24 mouse cellular contexts compared by ENCODE assay signal in genomic region chr10:70166427-70166826, GRCm38 (mm10). TPM values are rescaled to one million over a fixed set of nuclear protein-coding genes. Genes with fewer than 3 reads are reported as not detected.
DNase-seq lines count a peak whose midpoint lies in the region; ATAC-seq and TF ChIP-seq lines count a peak whose summit lies in the region.
"Had no signal": no experiment of that assay in that cellular context is flagged by ENCODE, and none has a peak within 500 bp of the region (broad histone marks: within the 10 kb centered on the region; RNA-seq: fewer than 3 reads in every experiment).

No protein-coding gene starts in this region.

- no peak for DNase-seq in gastrocnemius, adult 2 months
- no peak for DNase-seq in gastrocnemius, adult 8-10 months (ENCODE audit: low spot score in 2 of 2)
- no peak for DNase-seq in heart, postnatal 14 days
- DNase-seq in lung, adult 2 months: no peak
- DNase-seq in lung, postnatal 25 days (ENCODE audit: low spot score): peak; percentile 24
- no peak for DNase-seq in lung, postnatal 4 days
- DNase-seq: adrenal gland, adult 8-10 months; adrenal gland, postnatal 25 days; B cell, adult 2 months; embryo, embryonic 11 days had no signal

- peaks cover 57% of the 10 kb centered on the region for H3K4me1 ChIP-seq in heart, embryonic 16.5 days (ENCODE audit: control insufficient read depth, insufficient read depth, low read length)
- H3K4me1 ChIP-seq in lung, embryonic 16.5 days (replicated peaks; ENCODE audit: control insufficient read depth, insufficient read depth, low read length): peaks cover 4% of the 10 kb centered on the region; the same call in 1 of the 2 replicates
- H3K4me1 ChIP-seq in lung, adult 2 months (ENCODE audit: control insufficient read depth, insufficient read depth, low read length): 0 out of 2 replicates have a peak, but pooled peaks cover 5% of the 10 kb centered on the region

- ATAC-seq in heart, embryonic 16.5 days (replicated peaks; ENCODE audit: extremely low read depth, insufficient read depth, low FRiP score): 0 out of 2 replicates have a peak, but pooled peaks have one; percentile 19
- peak; percentile 48; the same call in 1 of the 2 replicates for ATAC-seq in lung, embryonic 16.5 days (ENCODE audit: low read depth)
- ATAC-seq: activated CD4-positive, CD25-positive, alpha-beta regulatory T cell, adult 4 months; CD4-positive, CD25-positive, alpha-beta regulatory T cell, adult 4 months; forebrain, embryonic 14.5 days; Patski had no signal

- peak overlapping the region; percentile 72 for H3K27ac ChIP-seq in gastrocnemius, adult 2 months
- H3K27ac ChIP-seq in heart, embryonic 16.5 days (ENCODE audit: low read length): peak overlapping the region; percentile 2; the same call in 1 of the 2 replicates
- no peak overlapping the region for H3K27ac ChIP-seq in lung, embryonic 16.5 days (ENCODE audit: low read length)
- H3K27ac ChIP-seq: embryonic facial prominence, embryonic 13.5 days; embryonic facial prominence, embryonic 15.5 days; forebrain, embryonic 10.5 days; forebrain, embryonic 12.5 days had no signal

- H3K4me2 ChIP-seq in heart, embryonic 16.5 days (ENCODE audit: low read depth, low read length): no peak overlapping the region
- H3K4me2 ChIP-seq in lung, embryonic 16.5 days (ENCODE audit: low read depth, low read length): no peak overlapping the region
- H3K4me2 ChIP-seq: embryonic facial prominence, embryonic 13.5 days; embryonic facial prominence, embryonic 15.5 days; forebrain, embryonic 12.5 days had no signal

- TF ChIP-seq CTCF in gastrocnemius, adult 2 months (IDR thresholded peaks at IDR 0.05): no peak
- TF ChIP-seq CTCF in lung, adult 2 months (IDR thresholded peaks at IDR 0.05; ENCODE audit: insufficient read depth, low read length): no peak

- intact Hi-C loops in gastrocnemius, adult 2 months (cut with DNase I): loop anchor here (2.0 kb wide), 1 partner anchor 68 kb away; no protein-coding TSS in a partner anchor
- intact Hi-C loops in heart, postnatal 14 days (cut with DNase I): no loop called here

- 43% methylated on average over 5 of the region's 5 CpGs for WGBS in heart, embryonic 16.5 days
- 58% methylated on average over 5 of the region's 5 CpGs for WGBS in lung, embryonic 16.5 days
- 72% methylated on average over 5 of the region's 5 CpGs for WGBS in lung, adult 2 months

- no peak overlapping the region for H3K4me3 ChIP-seq in gastrocnemius, adult 2 months
- H3K4me3 ChIP-seq in heart, embryonic 16.5 days (ENCODE audit: low read length): no peak overlapping the region
- H3K4me3 ChIP-seq in lung, embryonic 16.5 days (ENCODE audit: low read length): no peak overlapping the region
- H3K4me3 ChIP-seq in lung, adult 2 months (replicated peaks; ENCODE audit: extremely low read depth, low read depth, low read length): no peak overlapping the region
- H3K4me3 ChIP-seq: embryonic facial prominence, embryonic 13.5 days; embryonic facial prominence, embryonic 15.5 days; erythroblast, embryonic 14.5 days; forebrain, embryonic 10.5 days; forebrain, embryonic 12.5 days had no signal

- H3K27me3 ChIP-seq in heart, embryonic 16.5 days (ENCODE audit: control insufficient read depth, insufficient read depth, low read length): no peaks in the 10 kb centered on the region
- no peaks in the 10 kb centered on the region for H3K27me3 ChIP-seq in lung, embryonic 16.5 days (ENCODE audit: control insufficient read depth, insufficient read depth, low read depth, low read length)
- H3K27me3 ChIP-seq: CH12.LX; embryonic facial prominence, embryonic 13.5 days; embryonic facial prominence, embryonic 15.5 days; forebrain, embryonic 12.5 days; Patski had no signal

- no peak overlapping the region for H3K9ac ChIP-seq in heart, embryonic 16.5 days (ENCODE audit: low read length)
- H3K9ac ChIP-seq in lung, embryonic 16.5 days (ENCODE audit: low read length): no peak overlapping the region
- H3K9ac ChIP-seq: embryonic facial prominence, embryonic 13.5 days; embryonic facial prominence, embryonic 15.5 days; forebrain, embryonic 12.5 days had no signal

- TF ChIP-seq POLR2A in lung, adult 2 months (IDR thresholded peaks at IDR 0.05; ENCODE audit: borderline replicate concordance, extremely low read depth, low read depth, low read length): no peak

- H3K9me3 ChIP-seq in heart, embryonic 16.5 days (replicated peaks; ENCODE audit: control insufficient read depth, low read length): no peaks in the 10 kb centered on the region
- no peaks in the 10 kb centered on the region for H3K9me3 ChIP-seq in lung, embryonic 16.5 days (ENCODE audit: control insufficient read depth, low read length)
- H3K9me3 ChIP-seq: embryonic facial prominence, embryonic 13.5 days; embryonic facial prominence, embryonic 15.5 days; forebrain, embryonic 10.5 days; forebrain, embryonic 12.5 days; G1E had no signal

- 0 out of 2 replicates have a peak, but pooled peaks cover 7% of the 10 kb centered on the region for H3K36me3 ChIP-seq in heart, embryonic 16.5 days (ENCODE audit: control insufficient read depth, insufficient read depth)
- H3K36me3 ChIP-seq in lung, embryonic 16.5 days (ENCODE audit: control insufficient read depth, insufficient read depth, low read length): peaks cover 8% of the 10 kb centered on the region; the same call in 1 of the 2 replicates

RNA-seq across cellular contexts. Expression of gene Mrln, which starts 38.0 kb away (rescaled TPM):
- total RNA-seq in gastrocnemius, adult 2 months (2021): 100 to 1,000 TPM; 201 to 276 TPM
- total RNA-seq in gastrocnemius, adult 8-10 months (2022): 100 to 1,000 TPM; 225 to 294 (median 248) TPM
- polyA plus RNA-seq in heart, embryonic 16.5 days (2015; fragmentation: Nextera tagmentation; extraction: Ambion mirVana): 0.64 and 1.9 TPM in 2 replicates
- 1 to 10 TPM in 1 of 2 experiments, under 1 TPM in 1; 0.98 to 3.1 TPM for total RNA-seq in heart, postnatal 14 days (2021)
- polyA plus RNA-seq in lung, embryonic 16.5 days (2015; fragmentation: Nextera tagmentation; extraction: Ambion mirVana): 1.6 and 1.9 TPM in 2 replicates
- 0.66 and 5.7 TPM in 2 replicates for polyA plus RNA-seq in lung, adult 2 months (2012; rRNA removed)
- total RNA-seq: adrenal gland, postnatal 25 days; CH12.LX; common myeloid progenitor, adult 5-6 weeks had no signal
- polyA plus RNA-seq: activated CD4-positive, CD25-positive, alpha-beta regulatory T cell, adult 4 months; CD4-positive, CD25-positive, alpha-beta regulatory T cell, adult 4 months; erythroblast, embryonic 14.5 days; forebrain, embryonic 14.5 days; G1E; Patski had no signal

Comparison
In these comparisons a context has a peak if more than half of its experiments do, and no peak if none do; other contexts are left out.
1. RNA of gene Mrln, which starts 38.0 kb away (total RNA-seq): 201 to 276 TPM in gastrocnemius, adult 2 months and 225 to 294 TPM in gastrocnemius, adult 8-10 months; 0.98 to 3.1 TPM in heart, postnatal 14 days; every median in the first group is over 10 times any median in the second.